In genomic region chr13:3770170-3771024, GRCm38 (mm10) we compare ENCODE assay signal across 9 mouse cellular contexts. TPM values are rescaled to one million over a fixed set of nuclear protein-coding genes. Genes with fewer than 3 reads are reported as not detected.
A peak's percentile ranks its signal among the peaks of the same experiment; 100 is the strongest.
DNase-seq lines count a peak whose midpoint lies in the region; ATAC-seq lines count a peak whose summit lies in the region.
"Had no signal": no experiment of that assay in that cellular context is flagged by ENCODE, and none has a peak within 500 bp of the region (broad histone marks: within the 10 kb centered on the region; RNA-seq: fewer than 3 reads in every experiment).

No protein-coding gene starts in this region.

- no peak overlapping the region for H3K9ac ChIP-seq in embryonic facial prominence, embryonic 15.5 days
- no peak overlapping the region for H3K9ac ChIP-seq in kidney, embryonic 16.5 days (replicated peaks; ENCODE audit: low read length)
- H3K9ac ChIP-seq: liver, embryonic 13.5 days had no signal

- H3K4me3 ChIP-seq in embryonic facial prominence, embryonic 15.5 days (replicated peaks), result no peak overlapping the region
- H3K4me3 ChIP-seq in kidney, embryonic 16.5 days (ENCODE audit: low read length), result no peak overlapping the region
- H3K4me3 ChIP-seq: liver, embryonic 13.5 days had no signal

- H3K4me2 ChIP-seq in embryonic facial prominence, embryonic 15.5 days (replicated peaks), result no peak overlapping the region
- H3K4me2 ChIP-seq in kidney, embryonic 16.5 days (replicated peaks; ENCODE audit: low read depth, low read length), result no peak overlapping the region
- H3K4me2 ChIP-seq: liver, embryonic 13.5 days had no signal

- H3K27ac ChIP-seq in embryonic facial prominence, embryonic 15.5 days (replicated peaks), result peak overlapping the region; percentile 84
- peak overlapping the region; percentile 30; the same call in 1 of the 2 replicates for H3K27ac ChIP-seq in kidney, embryonic 16.5 days (ENCODE audit: low read length)
- H3K27ac ChIP-seq: liver, embryonic 13.5 days had no signal

- WGBS in embryonic facial prominence, embryonic 15.5 days, result 24% methylated on average over 11 of the region's 11 CpGs
- 46% methylated on average over 11 of the region's 11 CpGs for WGBS in kidney, embryonic 16.5 days

- H3K36me3 ChIP-seq in embryonic facial prominence, embryonic 15.5 days, result no peaks in the 10 kb centered on the region
- H3K36me3 ChIP-seq in kidney, embryonic 16.5 days (ENCODE audit: insufficient read depth, low read length), result no peaks in the 10 kb centered on the region
- H3K36me3 ChIP-seq: liver, embryonic 13.5 days had no signal

- H3K27me3 ChIP-seq in embryonic facial prominence, embryonic 15.5 days, result no peaks in the 10 kb centered on the region
- H3K27me3 ChIP-seq in kidney, embryonic 16.5 days (ENCODE audit: insufficient read depth, low read length), result no peaks in the 10 kb centered on the region
- H3K27me3 ChIP-seq: liver, embryonic 13.5 days had no signal

- peak; percentile 19 for DNase-seq in gastrocnemius, adult 18-20 months (ENCODE audit: low spot score)
- no peak for DNase-seq in gastrocnemius, adult 8-10 months (ENCODE audit: low spot score in 2 of 2)
- DNase-seq in Muller cell, postnatal 12 days (ENCODE audit: inconsistent ontology term), result peak; percentile 91
- DNase-seq in mesoderm, embryonic 11.5 days (ENCODE audit: low read depth, low spot score), result peak; percentile 18
- DNase-seq in urinary bladder, postnatal 4 days (ENCODE audit: low spot score in 2 of 2), result no peak
- DNase-seq: liver, embryonic 13.5 days had no signal

- H3K9me3 ChIP-seq in embryonic facial prominence, embryonic 15.5 days (replicated peaks), result no peaks in the 10 kb centered on the region
- 0 out of 2 replicates have a peak, but pooled peaks cover 3% of the 10 kb centered on the region for H3K9me3 ChIP-seq in kidney, embryonic 16.5 days (ENCODE audit: low read length)
- H3K9me3 ChIP-seq: liver, embryonic 13.5 days had no signal

- peaks cover 25% of the 10 kb centered on the region for H3K4me1 ChIP-seq in embryonic facial prominence, embryonic 15.5 days
- H3K4me1 ChIP-seq in kidney, embryonic 16.5 days (ENCODE audit: insufficient read depth, low read length), result peaks cover 12% of the 10 kb centered on the region

- peak; percentile 58; the same call in 1 of the 2 replicates for ATAC-seq in embryonic facial prominence, embryonic 15.5 days (ENCODE audit: insufficient number of reproducible peaks, low FRiP score, low TSS enrichment, low read depth)
- peak; percentile 66 for ATAC-seq in kidney, embryonic 16.5 days (ENCODE audit: low FRiP score, low TSS enrichment)
- ATAC-seq in megakaryocyte, adult 5-6 weeks (ENCODE audit: poor library complexity, severe bottlenecking), result no peak

RNA-seq across cellular contexts. Expression of gene Calml3, which starts 33.7 kb away (rescaled TPM):
- total RNA-seq in gastrocnemius, adult 18-20 months (2021), result not detected
- total RNA-seq in gastrocnemius, adult 8-10 months (2022), result not detected
- 31.3 and 33.6 TPM in 2 replicates for polyA plus RNA-seq in embryonic facial prominence, embryonic 15.5 days (2015; fragmentation: Nextera tagmentation; extraction: Ambion mirVana)
- polyA plus RNA-seq in kidney, embryonic 16.5 days (2015; fragmentation: Nextera tagmentation; extraction: Ambion mirVana), result 0.76 and 0.81 TPM in 2 replicates
- not detected in 2 replicates for total RNA-seq in megakaryocyte, adult 5-6 weeks (2015)
- total RNA-seq in megakaryocyte, adult 5-6 weeks (2017), result not detected in 2 replicates
- polyA plus RNA-seq: liver, embryonic 13.5 days had no signal

Comparison
In these comparisons a context has a peak if more than half of its experiments do, and no peak if none do; other contexts are left out.
1. DNase-seq: peak in gastrocnemius, adult 18-20 months (single experiment), Muller cell, postnatal 12 days (single experiment) and mesoderm, embryonic 11.5 days (single experiment); none in gastrocnemius, adult 8-10 months (0 of 2) and urinary bladder, postnatal 4 days (0 of 2).